Mouse (Mus musculus): ENCODE measurements around the gene Cib3.
A peak's percentile ranks its signal among the peaks of the same experiment; 100 is the strongest.

The Cib3 gene

DNA sequence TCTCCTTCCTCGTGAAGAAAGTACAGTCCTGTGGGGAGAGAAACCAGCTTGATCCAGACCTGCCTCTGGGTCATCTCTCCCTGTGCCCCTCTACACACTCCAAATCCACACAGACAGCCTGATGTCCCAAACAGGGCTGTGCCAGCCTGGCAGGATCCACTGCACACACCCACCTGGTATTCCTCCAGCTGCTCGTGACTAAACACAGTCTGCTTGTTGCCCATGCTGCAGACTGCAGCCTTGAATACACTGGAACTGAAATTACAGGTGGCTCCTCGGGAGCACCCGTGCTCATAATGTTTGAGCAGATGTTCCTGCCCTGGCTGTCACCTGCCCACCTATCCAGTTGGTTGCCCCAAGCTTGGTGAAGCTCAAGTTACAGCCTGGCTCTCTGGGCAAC, at the start of gene Cib3:
Gene Cib3, minus strand, starts transcription at position 87 of the 400 bp plus-strand sequence.
- no peak for DNase-seq (ENCODE audit: low read depth, low spot score)

DNA sequence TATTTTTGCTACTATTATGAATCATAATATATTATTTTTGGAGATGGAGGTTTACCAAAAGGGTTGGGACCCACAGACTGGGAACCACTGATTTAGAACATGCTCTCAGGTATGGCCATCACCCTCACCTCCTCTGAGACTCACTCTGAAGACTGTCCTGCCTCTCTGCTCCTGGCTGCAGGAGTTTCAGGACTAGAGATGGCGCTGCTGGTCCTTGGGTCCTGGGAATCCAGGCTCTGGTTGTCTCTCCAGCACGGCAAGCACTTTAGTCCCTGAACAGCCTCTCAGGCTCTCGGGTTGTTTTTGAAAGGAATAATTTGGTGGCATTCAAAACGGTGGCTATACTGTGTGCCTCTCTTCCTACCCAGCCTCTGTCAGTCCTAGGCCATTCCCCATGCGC, 49.2 kb upstream of the Cib3 start:
- no peak for DNase-seq (ENCODE audit: low read depth, low spot score)

DNA sequence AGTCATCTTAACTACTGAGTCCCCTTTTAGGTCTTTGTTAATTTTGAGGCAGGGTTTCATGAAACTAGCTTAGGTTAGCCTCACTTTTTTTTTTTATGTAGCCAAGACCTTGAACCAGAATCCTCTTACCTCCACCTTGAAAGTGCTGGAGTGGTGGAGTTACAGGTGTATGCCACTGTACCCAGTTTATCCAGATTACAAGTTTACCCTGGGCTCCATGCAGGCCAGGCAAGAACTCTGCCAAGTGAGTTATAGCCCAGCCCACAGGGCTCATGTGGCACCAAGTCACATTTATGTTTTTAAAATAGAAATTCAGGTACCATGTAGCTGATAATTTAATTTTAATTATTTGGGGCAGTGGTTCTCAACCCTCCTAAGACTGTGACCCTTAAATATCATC, 48.8 kb upstream of the Cib3 start:
- DNase-seq (ENCODE audit: low read depth, low spot score): no peak

DNA sequence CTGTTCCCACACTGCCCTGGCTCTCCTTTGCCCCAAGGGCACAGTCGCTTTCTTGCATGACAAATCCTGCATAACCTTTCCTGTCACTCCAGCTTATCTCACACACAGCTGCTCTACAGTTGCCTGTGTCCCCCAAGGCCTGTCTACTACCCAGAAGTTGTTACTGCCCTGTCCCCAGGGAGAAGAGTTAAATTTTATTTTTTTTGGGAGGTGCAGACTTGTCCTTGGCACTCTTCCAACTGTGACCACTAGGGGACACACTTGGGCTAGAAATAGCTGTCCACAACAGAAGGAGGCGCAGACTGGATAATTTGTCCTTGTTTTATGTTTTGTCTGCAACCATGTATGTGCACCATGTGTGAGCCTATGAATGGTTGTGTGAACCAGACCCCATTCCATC, 48.4 kb upstream of the Cib3 start:
- peak; percentile 70 for DNase-seq (ENCODE audit: low read depth, low spot score)

DNA sequence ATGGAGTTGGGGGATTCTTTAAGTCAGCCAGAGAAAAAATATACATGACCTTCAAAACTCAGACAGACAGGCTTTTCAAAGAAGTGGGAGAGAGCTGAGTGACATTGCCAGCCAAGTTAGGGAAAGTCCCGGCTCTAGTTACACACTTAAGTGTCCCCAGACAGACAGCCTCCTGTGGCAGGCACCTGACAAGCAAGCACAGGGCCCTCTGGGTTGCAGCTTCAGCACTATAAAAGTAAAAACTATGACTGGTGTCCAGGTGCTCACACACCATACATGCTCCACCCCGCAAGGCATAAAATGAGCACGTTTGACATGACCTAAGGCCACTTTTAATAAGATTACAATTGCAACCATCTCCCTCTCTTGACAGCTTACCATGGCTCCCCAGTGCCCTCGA, 47.9 kb upstream of the Cib3 start:
- no peak for DNase-seq (ENCODE audit: low read depth, low spot score)

DNA sequence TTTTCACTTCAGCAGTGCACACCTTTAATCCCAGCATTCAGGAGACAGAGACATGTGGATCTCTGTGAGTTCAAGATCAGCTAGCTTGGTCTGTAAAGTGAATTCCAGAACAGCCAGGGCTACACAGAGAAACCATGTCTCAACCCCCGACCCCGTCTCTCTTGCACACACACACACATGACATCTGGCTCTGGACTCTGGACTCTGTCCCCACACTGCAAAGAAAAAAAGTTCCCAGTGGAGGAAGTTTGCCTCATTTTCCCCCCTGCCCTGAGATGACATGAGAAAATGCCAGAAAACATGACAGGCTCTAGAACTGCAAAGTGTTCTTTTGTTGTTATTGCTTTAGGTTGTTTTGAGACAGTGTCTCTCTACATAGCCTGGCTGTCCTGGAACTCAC, 47.2 kb upstream of the Cib3 start:
- DNase-seq (ENCODE audit: low read depth, low spot score): no peak

DNA sequence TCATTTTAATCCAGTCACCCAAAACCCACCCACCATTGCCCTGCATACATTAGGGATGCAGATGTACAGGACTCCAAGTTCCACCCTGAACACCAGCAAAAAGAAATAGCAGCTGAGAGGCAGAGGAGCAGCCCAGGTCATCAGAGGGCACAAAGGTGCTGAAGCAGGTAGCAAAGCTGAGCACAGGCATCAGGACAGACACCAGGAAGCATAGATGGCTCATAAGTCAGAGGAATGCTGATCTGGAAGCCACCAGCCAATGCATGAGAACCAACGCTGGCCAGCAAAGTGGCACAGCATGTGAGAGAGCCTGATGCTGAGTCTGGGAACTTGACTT, 45.2 kb upstream of the Cib3 start:
- DNase-seq (ENCODE audit: low read depth, low spot score): no peak

DNA sequence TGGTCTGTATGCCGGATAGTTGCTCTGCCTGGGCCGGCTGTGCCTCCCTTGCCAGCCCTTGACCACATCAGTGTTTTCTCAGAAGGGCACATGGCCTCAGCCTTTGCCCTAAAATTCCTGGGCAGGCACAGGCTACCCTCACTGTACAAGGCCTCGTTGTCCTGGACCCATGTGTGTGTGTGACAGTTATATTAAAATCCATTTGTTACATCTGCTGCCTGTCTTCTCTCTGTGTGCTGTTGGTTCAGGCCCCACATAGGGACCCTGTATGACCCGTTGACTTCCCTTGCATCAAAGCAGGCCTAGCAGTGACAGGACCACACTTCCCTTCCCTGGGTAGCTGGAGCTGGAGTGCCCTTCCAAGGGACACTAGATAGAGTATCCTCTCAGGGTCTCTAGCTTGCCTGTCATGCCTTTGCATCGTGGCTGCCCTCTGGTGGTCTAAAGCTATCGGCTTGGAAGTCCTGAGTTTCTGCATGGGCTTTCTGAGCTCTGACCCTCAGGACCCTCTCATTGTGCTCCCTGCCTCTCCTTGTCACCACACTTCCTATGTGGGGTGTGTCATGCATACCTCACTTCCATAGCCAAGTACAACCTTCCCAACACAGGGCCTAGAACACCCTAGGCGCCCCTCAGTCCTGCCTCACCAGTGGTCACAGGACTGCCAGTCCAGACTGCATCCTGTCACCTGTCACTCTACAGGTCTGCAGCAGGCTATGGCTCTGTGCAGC, 44.7 kb upstream of the Cib3 start:
- DNase-seq (ENCODE audit: low read depth, low spot score): peak; percentile 67

DNA sequence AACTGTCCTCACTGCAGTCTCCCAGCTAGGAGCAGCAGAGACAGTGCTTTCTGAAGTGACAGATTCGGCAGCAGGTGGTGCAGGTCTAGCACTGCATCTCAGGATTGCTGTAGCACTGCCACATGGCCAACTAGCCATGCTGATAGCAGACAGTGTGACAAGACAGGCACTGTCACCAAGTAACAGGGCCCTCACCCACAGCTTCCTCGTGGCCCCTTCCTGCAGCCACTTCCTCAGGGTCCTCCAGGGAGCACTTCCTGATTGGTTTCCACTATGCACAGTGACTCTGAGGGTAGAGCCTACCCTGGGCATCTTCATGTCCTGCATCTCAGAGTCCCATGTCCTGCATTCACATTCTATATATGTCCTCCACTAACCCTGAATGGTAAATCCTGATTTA, 32.0 kb upstream of the Cib3 start:
- DNase-seq (ENCODE audit: low read depth, low spot score): no peak

DNA sequence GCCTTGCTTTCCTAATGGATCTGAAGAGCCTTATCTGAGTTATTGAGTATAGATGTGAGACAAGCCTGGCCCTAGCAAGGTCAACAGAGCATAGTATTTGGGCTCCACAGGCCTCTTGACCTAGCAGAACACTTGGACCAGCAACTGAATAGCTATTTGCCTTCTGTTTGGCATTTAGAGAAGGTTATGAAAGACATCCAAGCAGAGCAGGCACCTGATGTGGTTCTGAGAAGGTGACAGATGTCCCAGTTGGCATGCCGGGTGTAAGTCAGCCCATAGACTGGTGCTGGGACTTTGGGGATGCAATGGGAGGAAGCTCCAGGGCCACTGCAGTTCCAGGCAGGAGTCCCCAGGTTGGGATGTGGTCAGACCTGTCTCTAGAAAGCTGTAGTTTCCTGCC, 29.6 kb upstream of the Cib3 start:
- DNase-seq (ENCODE audit: low read depth, low spot score): no peak

DNA sequence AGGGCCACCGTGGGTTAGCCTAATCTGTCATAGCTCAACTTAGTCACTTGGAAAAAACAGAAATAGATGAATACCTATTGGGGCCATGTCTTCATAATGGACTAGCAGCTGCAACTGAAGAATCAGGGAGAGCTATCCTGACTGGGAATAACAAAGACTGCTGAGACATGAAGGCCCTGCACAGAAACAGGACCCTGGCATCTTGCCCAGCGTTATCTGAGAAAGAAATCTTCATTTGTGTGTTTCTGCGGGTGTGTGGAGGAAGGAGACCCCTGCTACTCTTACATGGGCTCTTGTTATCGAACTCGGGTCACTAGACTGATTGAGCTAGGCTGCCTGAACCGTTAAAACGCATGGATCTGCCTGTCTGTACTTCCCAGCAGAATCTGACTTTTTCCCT, 28.3 kb upstream of the Cib3 start:
- no peak for DNase-seq (ENCODE audit: low read depth, low spot score)

DNA sequence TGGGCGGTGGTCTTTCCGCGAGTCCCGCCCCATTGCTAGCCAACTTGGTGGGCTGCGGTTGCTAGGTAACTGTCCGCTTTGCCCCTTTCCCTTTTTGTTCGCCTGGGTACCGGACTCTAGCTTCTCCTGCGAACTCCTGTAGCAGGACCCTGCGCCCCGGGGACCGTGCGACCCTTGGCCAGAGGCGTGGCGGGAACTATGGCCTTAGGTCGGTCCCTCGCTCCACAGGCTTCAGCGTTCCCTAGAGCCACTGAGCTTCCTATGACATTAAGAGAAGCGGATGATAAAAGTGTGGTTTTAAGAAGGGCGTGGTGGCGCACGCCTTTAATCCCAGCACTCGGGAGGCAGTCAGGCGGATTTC, 27.7 kb upstream of the Cib3 start:
- DNase-seq (ENCODE audit: low read depth, low spot score): no peak

DNA sequence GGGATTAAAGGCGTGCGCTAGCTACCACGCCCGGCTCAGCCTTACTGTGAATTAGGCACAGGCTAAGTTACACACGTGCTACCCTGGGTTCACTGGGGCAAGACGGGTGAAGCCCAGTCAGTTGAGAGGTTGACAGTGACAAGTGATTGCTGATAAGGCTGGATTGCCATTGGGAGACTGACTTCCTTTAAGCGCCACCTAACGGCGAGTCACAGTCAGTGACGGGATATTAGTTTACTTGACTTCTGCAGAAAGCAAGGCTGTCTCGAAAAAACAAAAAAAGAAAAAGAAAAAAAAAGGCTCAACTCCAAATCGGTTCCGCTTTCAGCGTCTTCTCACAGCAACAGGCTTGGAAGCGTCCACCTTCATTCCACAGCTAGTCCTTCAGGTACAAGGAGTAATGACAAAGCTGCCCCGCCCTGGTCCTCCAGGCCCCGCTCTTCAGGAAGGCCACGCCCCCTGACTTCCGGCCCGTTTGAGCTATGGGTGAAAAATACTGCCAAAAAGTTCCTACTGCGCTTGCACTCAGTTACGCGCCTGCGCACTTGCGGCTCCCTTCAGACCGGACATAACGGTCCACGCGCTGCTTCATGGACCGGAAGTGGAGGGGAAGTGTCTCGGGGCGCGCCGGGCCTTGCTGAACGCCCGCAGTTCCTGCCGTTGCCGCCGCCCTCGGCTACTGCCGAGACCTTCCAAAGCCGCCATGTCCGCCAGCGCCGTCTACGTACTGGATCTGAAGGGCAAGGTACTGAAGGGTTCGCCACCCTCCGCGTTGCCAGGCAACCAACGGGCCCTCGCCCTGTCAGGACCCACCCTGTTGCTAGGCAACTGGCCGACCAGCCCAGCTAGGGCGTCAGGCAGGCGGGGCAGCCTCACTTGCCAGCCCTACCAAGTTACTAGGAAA, 27.1 kb upstream of the Cib3 start, which contains the start of gene Ap1m1:
Gene Ap1m1, plus strand, starts transcription at position 520 of the 904 bp plus-strand sequence.
- peak; percentile 99 for DNase-seq (ENCODE audit: low read depth, low spot score)

DNA sequence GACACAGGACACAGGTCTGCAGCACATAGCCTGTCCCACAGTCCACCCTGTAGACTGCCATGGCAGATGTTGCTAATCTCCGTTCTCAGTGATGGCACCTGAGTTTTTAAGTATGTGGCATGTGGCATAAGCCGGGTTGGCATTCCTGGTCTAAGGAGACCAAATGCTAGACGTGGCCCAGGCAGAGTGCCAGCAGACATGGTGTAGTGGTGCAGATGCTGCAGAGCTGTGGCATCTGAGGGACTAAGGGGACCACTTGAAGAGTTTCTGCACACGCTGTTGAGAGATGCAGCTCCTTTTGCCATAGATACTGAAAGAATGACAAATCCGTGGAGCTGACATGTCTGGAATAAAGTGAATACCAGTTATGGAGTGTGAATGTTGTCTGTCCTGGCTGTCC, 10.0 kb upstream of the Cib3 start:
- no peak for DNase-seq (ENCODE audit: low read depth, low spot score)

DNA sequence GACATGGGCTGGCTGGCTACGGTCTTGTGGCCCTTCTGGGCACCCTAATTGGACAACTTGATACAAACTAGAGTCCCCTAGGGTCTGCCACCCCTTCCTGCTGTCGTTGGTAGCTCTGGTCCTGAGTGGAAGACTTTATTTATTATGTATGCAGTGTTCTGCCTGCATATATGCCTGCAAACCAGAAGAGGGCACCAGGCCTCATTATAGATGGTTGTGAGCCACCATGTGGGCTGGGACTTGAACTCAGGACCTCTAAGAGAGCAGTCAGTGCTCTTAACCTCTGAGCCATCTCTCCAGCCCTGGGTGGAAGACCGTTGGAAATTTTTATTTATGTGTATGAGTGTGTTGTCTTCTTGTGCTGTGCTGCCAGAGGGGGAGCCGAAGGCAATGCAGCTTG, 8.1 kb upstream of the Cib3 start:
- peak; percentile 41 for DNase-seq (ENCODE audit: low read depth, low spot score)

DNA sequence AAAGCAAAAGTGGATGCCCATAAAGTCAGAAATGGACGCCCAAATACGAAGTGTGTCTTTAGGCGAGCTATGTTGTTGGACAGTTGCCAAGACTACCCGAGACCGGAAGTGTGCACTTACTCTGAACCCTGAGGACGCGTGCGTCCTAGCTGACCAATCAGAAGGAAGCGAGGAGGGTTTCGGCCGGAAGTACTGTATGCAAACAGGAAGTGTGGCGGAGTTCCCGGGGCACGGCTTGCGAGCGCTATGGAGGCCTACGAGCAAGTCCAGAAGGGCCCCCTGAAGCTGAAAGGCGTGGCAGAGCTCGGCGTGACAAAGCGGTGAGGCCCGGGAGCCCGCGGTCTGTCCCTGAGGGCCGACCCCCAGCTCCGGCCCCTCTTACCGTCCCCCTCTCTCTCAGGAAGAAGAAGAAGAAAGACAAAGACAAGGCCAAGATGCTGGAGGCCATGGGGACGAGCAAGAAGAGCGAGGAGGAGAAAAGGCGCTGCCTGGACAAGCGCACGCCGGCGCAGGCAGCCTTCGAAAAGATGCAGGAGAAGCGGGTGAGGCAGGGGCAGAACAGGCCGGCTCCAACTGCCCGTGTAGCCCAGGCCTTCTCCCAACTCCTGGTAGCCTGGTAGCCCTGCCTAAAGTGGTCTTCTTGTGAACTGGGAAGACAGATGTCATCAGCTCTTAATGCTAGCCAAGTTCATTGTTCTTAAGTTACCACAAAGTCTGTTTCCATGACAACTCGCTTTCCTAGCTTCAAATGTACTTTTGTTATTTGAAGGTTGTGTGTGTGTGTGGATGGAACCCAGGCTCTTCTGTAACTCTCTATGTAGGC, 7.1 kb upstream of the Cib3 start, which contains the start of gene Fam32a:
Gene Fam32a, plus strand, starts transcription at position 190 of the 823 bp plus-strand sequence.
- DNase-seq (ENCODE audit: low read depth, low spot score): peak; percentile 99

DNA sequence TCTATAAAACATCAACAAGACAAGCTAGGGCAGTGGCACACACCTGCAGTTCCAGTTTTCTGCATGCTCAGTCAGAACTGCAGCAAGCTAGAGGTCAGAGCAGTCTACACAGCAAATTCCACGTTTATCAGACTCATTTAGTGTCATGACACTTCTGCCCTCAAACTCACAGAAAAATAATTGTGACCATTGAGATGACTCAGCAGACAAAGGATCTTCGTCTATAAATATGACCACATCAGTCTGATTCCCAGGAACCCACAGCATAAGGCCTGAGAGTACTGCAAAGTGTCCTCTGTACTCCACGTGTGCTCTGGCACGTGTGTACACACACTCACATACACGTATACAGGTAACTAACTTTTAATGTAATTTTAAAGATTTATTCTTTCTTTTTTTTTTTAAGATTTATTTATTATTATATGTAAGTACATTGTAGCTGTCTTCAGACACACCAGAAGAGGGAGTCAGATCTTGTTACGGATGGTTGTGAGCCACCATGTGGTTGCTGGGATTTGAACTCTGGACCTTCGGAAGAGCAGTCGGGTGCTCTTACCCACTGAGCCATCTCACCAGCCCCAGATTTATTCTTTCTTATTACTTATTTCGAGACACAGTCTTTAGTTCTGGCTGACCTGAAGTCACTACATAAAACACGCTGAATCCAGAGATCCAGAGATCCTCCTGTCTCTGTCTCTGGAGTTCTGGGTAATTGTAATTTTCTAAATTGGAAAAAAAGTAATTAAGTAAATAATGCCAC, 6.3 kb upstream of the Cib3 start:
- DNase-seq (ENCODE audit: low read depth, low spot score): peak; percentile 10

DNA sequence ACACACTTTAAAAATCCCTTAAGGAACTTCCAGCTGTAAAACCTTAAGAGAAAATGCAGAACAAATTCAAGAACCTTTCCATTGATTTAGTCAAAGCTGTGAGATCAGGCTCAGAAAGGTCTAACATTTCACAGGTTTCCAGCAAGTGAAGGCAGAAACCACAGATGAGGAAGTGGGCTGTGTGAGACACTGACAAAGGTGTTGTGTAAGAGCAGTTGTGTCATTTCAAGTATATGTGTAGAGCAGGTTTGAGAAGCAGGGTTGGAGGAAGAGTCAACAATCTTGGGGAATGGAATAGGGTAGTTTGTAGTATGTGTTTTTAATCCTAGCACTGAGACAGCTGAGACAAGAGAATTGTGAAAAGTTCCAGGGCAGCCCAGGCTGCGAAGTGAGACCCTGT, 3.2 kb upstream of the Cib3 start:
- no peak for DNase-seq (ENCODE audit: low read depth, low spot score)

DNA sequence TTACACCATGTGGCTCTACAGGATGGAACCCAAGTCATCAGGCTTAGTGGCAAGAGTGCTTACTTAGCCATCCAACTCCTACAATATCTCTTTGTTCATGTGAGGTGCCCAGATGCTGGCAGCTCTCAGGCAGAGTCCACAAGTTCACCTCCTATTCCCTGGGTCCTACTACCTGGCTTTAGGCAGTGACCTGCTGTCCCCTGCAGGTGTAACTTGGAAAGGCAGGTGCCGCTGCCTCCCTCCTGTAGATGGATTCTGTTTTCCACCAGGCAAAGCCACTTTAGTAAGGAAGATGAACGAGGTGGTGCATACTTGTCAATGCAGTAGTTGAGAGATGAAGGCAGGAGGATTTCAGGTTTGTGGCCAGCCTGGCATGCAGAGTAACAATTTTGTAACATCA, 2.4 kb upstream of the Cib3 start:
- DNase-seq (ENCODE audit: low read depth, low spot score): peak; percentile 26

DNA sequence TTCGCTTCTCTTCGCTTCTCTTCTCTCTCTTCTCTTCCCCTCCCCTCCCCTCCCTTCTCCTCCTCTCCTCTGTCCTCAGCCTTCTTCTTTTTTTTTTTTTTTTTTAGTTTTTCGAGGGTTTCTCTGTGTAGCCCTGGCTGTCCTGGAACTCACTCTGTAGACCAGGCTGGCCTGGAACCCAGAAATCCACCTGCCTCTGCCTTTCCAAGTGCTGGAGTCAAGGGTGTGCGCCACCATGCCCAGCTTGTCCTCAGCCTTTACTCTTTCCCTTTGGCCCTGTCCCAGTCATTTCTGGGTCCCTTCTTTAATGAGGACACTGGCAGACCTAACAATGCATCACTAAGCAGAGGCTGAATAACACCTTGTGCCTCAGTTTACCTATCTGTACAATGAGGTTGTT, 899 bp upstream of the Cib3 start, which contains the start of gene Gm11034:
Gene Gm11034, minus strand, starts transcription at position 101 of the 400 bp plus-strand sequence.
- no peak for DNase-seq (ENCODE audit: low read depth, low spot score)

DNA sequence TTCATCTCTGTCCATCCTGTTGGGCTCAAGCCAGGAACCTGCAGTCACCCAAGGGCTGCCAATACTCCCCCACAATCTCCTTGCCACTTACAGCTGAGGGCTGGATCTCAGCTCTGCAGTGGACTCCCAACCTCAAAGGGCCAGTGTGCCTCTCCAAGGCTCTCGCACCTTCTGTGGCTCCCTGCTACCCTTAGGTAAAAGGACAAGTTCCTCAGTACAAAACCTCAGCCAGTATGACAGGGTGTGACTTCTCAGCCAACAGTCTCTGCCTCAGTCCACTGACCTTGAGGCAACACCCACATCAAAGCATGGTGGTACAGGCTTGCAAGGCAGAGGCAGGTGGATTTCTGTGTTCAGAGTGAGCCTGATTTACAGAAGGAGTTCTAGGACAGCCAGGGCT, 791 bp downstream of the Cib3 start:
- no peak for DNase-seq (ENCODE audit: low read depth, low spot score)

Data from R1 (cell line).